Mouse (Mus musculus) CH12.LX (cell line): ENCODE measurements around the gene Syne3.
A peak's percentile ranks its signal among the peaks of the same experiment; 100 is the strongest.

Source experiments
- BHLHE40 ChIP-seq: IDR thresholded peaks from 2 replicates; pipeline ENCODE4 v1.6.1; 2011; ENCODE audit warnings: mild to moderate bottlenecking, low read depth, low read length, improper control_type of control experiment
- CTCF ChIP-seq, 2 experiments: IDR thresholded peaks in 1 of 2; conservative IDR thresholded peaks in 1 of 2; 2 replicates each; pipeline ENCODE4 v1.5.1; 2011 to 2012; ENCODE audit warnings: low read depth in 2 of 2, low read length in 2 of 2, improper control_type of control experiment in 1 of 2, inconsistent platforms in 1 of 2, mild to moderate bottlenecking in 1 of 2, moderate library complexity in 1 of 2
- E2F4 ChIP-seq: IDR thresholded peaks from 2 replicates; pipeline ENCODE4 v1.6.1; 2011; ENCODE audit warnings: low read depth, low read length, improper control_type of control experiment; ENCODE audit not compliant: insufficient replicate concordance
- ELF1 ChIP-seq: IDR thresholded peaks from 2 replicates; pipeline ENCODE4 v1.6.1; 2014; ENCODE audit warnings: low read depth, mild to moderate bottlenecking, inconsistent platforms, low read length, improper control_type of control experiment
- ETS1 ChIP-seq: conservative IDR thresholded peaks from 2 replicates; pipeline ENCODE4 v1.6.1; 2012; ENCODE audit warnings: low read depth, mild to moderate bottlenecking, inconsistent platforms, low read length, improper control_type of control experiment, moderate library complexity
- HCFC1 ChIP-seq: IDR thresholded peaks from 2 replicates; pipeline ENCODE4 v1.6.1; 2012; ENCODE audit warnings: low read depth, mild to moderate bottlenecking, inconsistent platforms, low read length, improper control_type of control experiment
- MYC ChIP-seq: IDR thresholded peaks from 2 replicates; pipeline ENCODE4 v1.6.1; 2011; ENCODE audit warnings: low read depth, mild to moderate bottlenecking, improper control_type of control experiment, low read length
- POLR2A ChIP-seq: IDR thresholded peaks from 2 replicates; pipeline ENCODE4 v1.6.1; 2011; ENCODE audit warnings: low read depth, mild to moderate bottlenecking, improper control_type of control experiment, low read length
- SMC3 ChIP-seq: IDR thresholded peaks from 2 replicates; pipeline ENCODE4 v1.6.1; 2011; ENCODE audit warnings: low read depth, low read length, improper control_type of control experiment
- USF2 ChIP-seq: conservative IDR thresholded peaks from 2 replicates; pipeline ENCODE4 v1.6.1; 2011; ENCODE audit warnings: low read depth, low read length, improper control_type of control experiment
- ZNF384 ChIP-seq: IDR thresholded peaks from 2 replicates; pipeline ENCODE4 v1.6.1; 2012; ENCODE audit warnings: low read depth, low read length, improper control_type of control experiment, inconsistent platforms

- TF ChIP-seq CTCF (conservative IDR thresholded peaks at IDR 0.05 in 1 of 2, IDR thresholded peaks at IDR 0.05 in 1 of 2; ENCODE audit: low read depth in 2 of 2, low read length in 2 of 2) (peak; percentile 24 to 57; a peak in 2 of 4 replicates), ELF1 (no peak), E2F4 (no peak), MYC (no peak), ETS1 (no peak), BHLHE40 (no peak), HCFC1 (no peak), ZNF384 (no peak), SMC3 (peak; percentile 29), USF2 (no peak), POLR2A (no peak)
Measured at GRCm38 (mm10) chr12:104898718-104899117, 110.9 kb downstream of the Syne3 start.
